Mouse (Mus musculus) CH12F3 (cell line): Measurements from ENCODE around the gene Kctd19.

Experiments
- in situ Hi-C: fragments of 300-500 bp; cut with MboI; formaldehyde crosslinking; loops from 2 replicates; pipeline ENCODE4 v1.14.3; 2020; ENCODE audit warnings: low sequenced_read_pairs

The Kctd19 gene

GRCm38 (mm10) chr8:105426878-105427277 lies 13.6 kb upstream of the Kctd19 start:
- in situ Hi-C loops, result no loop called here

GRCm38 (mm10) chr8:105422006-105422405 lies 8.7 kb upstream of the Kctd19 start:
- in situ Hi-C loops, result no loop called here

GRCm38 (mm10) chr8:105419800-105420199 lies 6.5 kb upstream of the Kctd19 start:
- in situ Hi-C loops, result no loop called here

- in situ Hi-C loops, result no loop called here
Measured at GRCm38 (mm10) chr8:105418992-105419391, 5.7 kb upstream of the Kctd19 start.

- in situ Hi-C loops, result no loop called here
Measured at GRCm38 (mm10) chr8:105409947-105410346, 3.4 kb downstream of the Kctd19 start.

- in situ Hi-C loops, result no loop called here
Measured at GRCm38 (mm10) chr8:105408331-105408730, 5.0 kb downstream of the Kctd19 start.

GRCm38 (mm10) chr8:105406416-105406815 lies 6.9 kb downstream of the Kctd19 start:
- in situ Hi-C loops, result no loop called here

GRCm38 (mm10) chr8:105404496-105404895 lies 8.8 kb downstream of the Kctd19 start:
- in situ Hi-C loops, result no loop called here

GRCm38 (mm10) chr8:105403467-105403866 lies 9.8 kb downstream of the Kctd19 start:
- in situ Hi-C loops, result no loop called here

GRCm38 (mm10) chr8:105400016-105400415 lies 13.3 kb downstream of the Kctd19 start:
- in situ Hi-C loops, result no loop called here

- in situ Hi-C loops, result no loop called here
Measured at GRCm38 (mm10) chr8:105397747-105398146, 15.6 kb downstream of the Kctd19 start.

- in situ Hi-C loops, result no loop called here
Measured at GRCm38 (mm10) chr8:105393915-105394314, 19.4 kb downstream of the Kctd19 start.

- in situ Hi-C loops, result no loop called here
Measured at GRCm38 (mm10) chr8:105393089-105393787, 20.1 kb downstream of the Kctd19 start.

GRCm38 (mm10) chr8:105389096-105389495 lies 24.2 kb downstream of the Kctd19 start:
- in situ Hi-C loops, result no loop called here

- in situ Hi-C loops, result no loop called here
Measured at GRCm38 (mm10) chr8:105387151-105387550, 26.2 kb downstream of the Kctd19 start.

- in situ Hi-C loops, result no loop called here
Measured at GRCm38 (mm10) chr8:105384070-105384469, 29.2 kb downstream of the Kctd19 start.

GRCm38 (mm10) chr8:105380308-105380707 lies 33.0 kb downstream of the Kctd19 start:
- in situ Hi-C loops, result no loop called here

GRCm38 (mm10) chr8:105378673-105379072 lies 34.6 kb downstream of the Kctd19 start:
- in situ Hi-C loops, result no loop called here

- in situ Hi-C loops, result no loop called here
Measured at GRCm38 (mm10) chr8:105374513-105374966, 38.8 kb downstream of the Kctd19 start.

GRCm38 (mm10) chr8:105373032-105373431 lies 40.3 kb downstream of the Kctd19 start, which contains the start of gene Plekhg4:
Plekhg4 (plus strand) TSS chr8:105373274.
- in situ Hi-C loops, result no loop called here

GRCm38 (mm10) chr8:105372473-105372872 lies 40.8 kb downstream of the Kctd19 start:
- in situ Hi-C loops, result no loop called here

- in situ Hi-C loops, result no loop called here
Measured at GRCm38 (mm10) chr8:105367107-105367506, 46.2 kb downstream of the Kctd19 start.
